Mouse (Mus musculus): ENCODE results near the gene Fdxr. TPM values are rescaled to one million over a fixed set of nuclear protein-coding genes. Genes with fewer than 3 reads are reported as not detected.

Gene Fdxr
- polyA plus RNA-seq, 1 experiment from 2014 or later, result 18.4 TPM

DNA sequence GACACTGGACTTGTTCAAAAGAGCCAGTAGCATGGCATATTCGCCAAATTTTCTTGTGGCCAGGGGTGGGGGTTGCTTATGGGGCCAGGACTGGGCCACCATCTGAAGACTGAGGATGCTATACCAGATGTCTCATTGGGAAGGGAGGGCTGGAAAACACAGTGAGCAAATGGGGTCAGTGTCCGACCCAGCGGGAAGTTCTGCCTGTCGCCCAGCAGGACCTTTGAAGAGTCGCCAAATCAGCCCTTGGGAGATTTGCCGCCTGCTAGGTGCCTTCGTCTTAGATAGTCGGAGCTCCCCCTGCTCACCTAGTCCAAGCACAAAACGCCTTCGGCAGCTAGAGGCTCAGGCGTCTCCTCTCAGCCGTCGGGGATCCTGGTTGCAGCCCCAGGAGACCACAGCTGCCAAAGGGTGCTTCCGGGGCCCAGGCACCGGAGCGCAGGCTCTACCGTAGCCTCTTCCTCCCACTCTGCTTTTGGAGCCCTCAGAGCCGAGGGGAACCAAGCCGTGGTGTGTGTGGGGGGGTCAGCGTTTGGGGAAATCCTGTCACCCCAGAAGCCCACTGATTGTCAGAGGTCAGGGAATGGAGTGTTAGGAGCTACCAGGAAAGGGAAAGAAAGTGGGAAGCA is 11.0 kb downstream of the Fdxr start:
- H3K9me3 ChIP-seq, result no peaks in the 10 kb centered on the region
- H3K4me3 ChIP-seq, result peak overlapping the region; percentile 31; the same call in 1 of the 2 replicates
- WGBS, result 4% methylated on average over 20 of the region's 20 CpGs
- H3K4me2 ChIP-seq (replicated peaks), result peak overlapping the region; percentile 53; the same call in 1 of the 2 replicates
- no peak overlapping the region for H3K27ac ChIP-seq (replicated peaks)
- H3K36me3 ChIP-seq, result peaks cover 13% of the 10 kb centered on the region
- H3K9ac ChIP-seq (replicated peaks), result no peak overlapping the region
- no peak for ATAC-seq (ENCODE audit: low FRiP score, low read depth)
- H3K27me3 ChIP-seq, result peaks cover 88% of the 10 kb centered on the region
- H3K4me1 ChIP-seq, result peaks cover 30% of the 10 kb centered on the region

DNA sequence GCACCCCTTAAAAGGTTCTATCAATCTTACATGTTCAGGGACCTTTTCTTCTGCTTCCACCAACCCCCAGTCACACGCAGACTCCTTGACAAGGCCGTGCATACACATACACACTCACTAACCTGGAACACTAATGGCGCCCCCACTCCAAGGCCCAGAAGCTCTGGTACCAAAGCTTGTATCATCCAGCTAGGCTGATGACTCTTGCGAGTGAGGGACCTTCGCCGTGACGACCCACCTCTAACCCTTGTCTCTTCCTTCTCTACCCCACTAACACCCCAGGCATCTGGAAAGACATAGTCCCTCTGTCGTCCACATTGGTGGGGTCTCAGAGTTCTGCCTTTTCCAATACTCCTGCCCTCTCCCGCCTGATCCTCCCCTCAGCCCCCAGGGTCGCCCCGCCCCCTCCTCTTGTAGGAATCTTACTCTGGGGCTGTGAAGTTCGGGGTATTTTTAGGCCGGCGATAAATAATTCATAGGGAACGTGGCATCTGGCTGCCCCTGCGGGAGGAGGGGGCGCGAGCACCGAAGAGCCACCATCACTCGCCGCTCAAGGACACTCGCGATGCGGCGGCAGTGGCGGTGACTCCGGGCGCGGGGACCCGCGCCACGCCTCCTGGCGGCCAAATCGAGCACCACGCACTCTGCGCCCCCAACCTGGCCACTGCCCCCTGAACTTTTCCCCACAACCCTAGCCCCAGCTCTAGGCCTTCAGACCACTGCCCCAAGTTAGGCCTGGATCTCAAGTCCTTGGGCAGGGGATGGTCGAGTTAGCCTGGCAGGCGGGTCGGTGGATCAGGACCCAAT is 11.8 kb downstream of the Fdxr start:
- H3K27ac ChIP-seq (replicated peaks), result no peak overlapping the region
- no peaks in the 10 kb centered on the region for H3K9me3 ChIP-seq
- H3K4me3 ChIP-seq, result peak overlapping the region; percentile 26
- peak; percentile 64 for ATAC-seq (ENCODE audit: low FRiP score, low read depth)
- peak overlapping the region; percentile 48 for H3K4me2 ChIP-seq (replicated peaks)
- peaks cover 13% of the 10 kb centered on the region for H3K36me3 ChIP-seq
- H3K27me3 ChIP-seq, result peaks cover 97% of the 10 kb centered on the region
- peaks cover 27% of the 10 kb centered on the region for H3K4me1 ChIP-seq
- WGBS, result 7% methylated on average over 36 of the region's 39 CpGs
- H3K9ac ChIP-seq (replicated peaks), result 0 out of 2 replicates have a peak overlapping the region, but pooled peaks have one; percentile 4

DNA sequence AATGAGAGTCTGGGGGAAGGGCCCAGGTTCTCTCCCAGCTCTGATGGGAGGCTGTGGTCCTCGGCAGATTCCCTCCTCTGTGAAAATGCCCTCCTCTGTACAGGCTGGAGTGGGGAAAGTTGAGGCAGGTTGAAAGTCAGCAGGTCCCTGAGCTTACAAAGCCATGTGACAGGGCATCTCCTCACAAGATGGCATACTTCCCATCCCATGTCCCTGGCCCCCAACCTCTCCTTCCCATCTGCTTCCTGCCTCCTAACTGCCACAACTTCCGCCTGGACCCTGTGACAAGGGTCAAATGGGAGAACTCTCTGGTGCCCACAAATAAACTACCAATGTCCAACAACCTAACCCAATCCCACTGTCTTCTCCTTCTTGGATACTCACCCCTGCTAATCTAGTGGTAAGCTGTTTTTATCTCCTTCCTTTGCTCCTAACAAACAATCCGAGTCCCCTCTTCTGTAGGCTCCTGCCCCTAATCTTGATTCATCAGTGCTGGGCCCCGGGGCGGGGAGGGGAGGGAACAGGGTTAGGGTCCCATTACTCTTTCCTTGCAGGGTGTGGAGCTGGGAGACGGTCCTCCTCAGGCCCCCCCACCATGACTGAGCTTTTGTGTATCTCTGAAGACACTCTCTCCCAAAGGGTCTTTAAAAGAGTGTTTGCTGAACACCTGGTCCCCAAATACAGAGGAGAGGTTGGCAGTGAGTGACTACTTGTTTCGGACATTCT is 12.6 kb downstream of the Fdxr start:
- WGBS, result 63% methylated on average over 7 of the region's 7 CpGs
- H3K27ac ChIP-seq (replicated peaks), result no peak overlapping the region
- no peak overlapping the region for H3K4me3 ChIP-seq
- H3K36me3 ChIP-seq, result peaks cover 9% of the 10 kb centered on the region
- no peak overlapping the region for H3K4me2 ChIP-seq (replicated peaks)
- H3K4me1 ChIP-seq, result peaks cover 25% of the 10 kb centered on the region
- H3K27me3 ChIP-seq, result peaks cover 100% of the 10 kb centered on the region
- ATAC-seq (ENCODE audit: low FRiP score, low read depth), result no peak
- H3K9ac ChIP-seq (replicated peaks), result no peak overlapping the region
- no peaks in the 10 kb centered on the region for H3K9me3 ChIP-seq

DNA sequence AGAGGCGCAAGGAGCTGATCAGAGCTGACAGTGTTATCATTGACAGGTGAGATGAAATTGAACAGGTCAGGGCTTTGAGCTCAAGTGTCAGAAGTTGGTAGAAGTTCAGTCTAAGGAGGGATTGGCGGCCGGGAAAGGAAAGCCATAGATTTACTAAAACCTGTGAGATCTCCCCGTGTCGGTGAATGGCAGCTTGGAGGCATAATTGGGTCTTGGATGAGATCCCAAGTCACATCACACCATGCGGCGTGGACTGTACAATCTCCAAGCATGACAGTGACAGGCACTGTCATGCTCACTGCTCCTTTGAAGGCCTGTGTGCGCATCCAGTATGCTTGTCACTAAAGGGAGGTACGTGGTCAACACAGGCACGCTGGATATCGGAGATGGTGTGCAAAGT is 13.9 kb downstream of the Fdxr start:
- ATAC-seq (ENCODE audit: low FRiP score, low read depth), result no peak
- H3K4me2 ChIP-seq (replicated peaks), result no peak overlapping the region
- no peaks in the 10 kb centered on the region for H3K36me3 ChIP-seq
- no peak overlapping the region for H3K4me3 ChIP-seq
- peaks cover 100% of the 10 kb centered on the region for H3K27me3 ChIP-seq
- H3K4me1 ChIP-seq, result peaks cover 29% of the 10 kb centered on the region
- H3K9ac ChIP-seq (replicated peaks), result no peak overlapping the region
- H3K9me3 ChIP-seq, result no peaks in the 10 kb centered on the region
- H3K27ac ChIP-seq (replicated peaks), result no peak overlapping the region
- WGBS, result 86% methylated on average over 11 of the region's 11 CpGs

DNA sequence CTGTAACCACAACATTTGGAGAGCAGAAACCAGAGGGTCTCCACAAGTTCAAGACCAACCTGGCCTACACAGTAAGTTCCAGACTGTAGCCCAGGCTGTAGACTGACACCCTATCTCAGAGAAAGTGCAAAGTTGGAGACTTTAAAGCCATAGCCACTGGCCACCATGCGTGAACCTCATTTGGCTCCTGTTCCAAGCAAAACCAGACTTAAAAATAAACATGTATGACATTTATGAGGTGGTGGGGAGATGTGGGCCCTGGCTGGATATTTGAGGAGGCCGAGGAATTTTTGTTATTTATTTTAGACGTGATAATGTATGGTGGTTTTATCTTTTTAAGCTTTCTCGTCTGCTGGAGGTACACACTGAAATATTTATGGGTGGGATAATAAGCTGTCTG is 17.7 kb downstream of the Fdxr start:
- no peak overlapping the region for H3K9ac ChIP-seq (replicated peaks)
- H3K9me3 ChIP-seq, result no peaks in the 10 kb centered on the region
- no peak for ATAC-seq (ENCODE audit: low FRiP score, low read depth)
- 81% methylated on average over 4 of the region's 4 CpGs for WGBS
- no peaks in the 10 kb centered on the region for H3K36me3 ChIP-seq
- no peak overlapping the region for H3K27ac ChIP-seq (replicated peaks)
- H3K27me3 ChIP-seq, result peaks cover 100% of the 10 kb centered on the region
- no peak overlapping the region for H3K4me3 ChIP-seq
- no peak overlapping the region for H3K4me2 ChIP-seq (replicated peaks)
- peaks cover 5% of the 10 kb centered on the region for H3K4me1 ChIP-seq

DNA sequence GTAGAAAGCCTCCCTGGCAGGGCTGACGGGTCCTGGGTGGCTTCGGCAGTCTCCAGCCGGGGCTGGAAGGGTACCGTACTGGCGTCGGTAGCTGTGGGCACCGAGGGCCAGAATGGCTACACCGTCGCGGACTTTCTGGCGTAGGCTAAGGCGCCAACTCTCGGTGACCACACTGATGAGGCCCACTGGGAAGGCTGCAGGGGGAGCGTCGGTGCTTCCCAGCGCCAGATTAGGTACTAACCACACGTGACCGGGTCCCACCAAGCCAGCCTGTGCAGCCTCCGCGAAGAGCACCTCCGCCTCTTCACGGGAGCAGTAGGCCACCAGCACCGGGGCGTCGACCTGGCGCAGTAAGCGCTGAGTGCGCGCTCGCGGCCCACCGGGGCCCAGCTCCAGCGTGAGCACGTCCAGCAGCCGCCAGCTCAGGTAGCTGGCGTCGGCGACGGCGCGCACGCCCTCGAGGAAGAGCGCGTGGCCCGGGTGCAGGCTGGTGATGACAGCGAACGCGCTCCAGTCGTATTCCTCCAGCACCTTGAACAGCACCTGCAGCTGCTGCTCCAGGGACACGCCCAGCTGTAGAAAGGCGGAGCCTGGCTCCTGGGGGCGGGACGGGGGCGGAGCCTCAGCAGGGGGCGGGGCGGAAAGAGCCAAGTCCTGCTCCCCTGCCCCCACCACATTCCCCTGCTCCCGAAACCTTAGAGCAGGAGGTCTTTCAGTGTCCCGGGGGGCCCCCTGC is 18.9 kb downstream of the Fdxr start:
- Histone ChIP-seq H3K27me3 (peaks cover 100% of the 10 kb centered on the region), H3K4me1 (peaks cover 5% of the 10 kb centered on the region), H3K36me3 (no peaks in the 10 kb centered on the region), H3K9ac (replicated peaks) (no peak overlapping the region), H3K4me2 (replicated peaks) (peak overlapping the region; percentile 35), H3K27ac (replicated peaks) (no peak overlapping the region), H3K9me3 (no peaks in the 10 kb centered on the region), H3K4me3 (peak overlapping the region; percentile 23)
- ATAC-seq (ENCODE audit: low FRiP score, low read depth), result no peak
- 15% methylated on average over 59 of the region's 59 CpGs for WGBS

DNA sequence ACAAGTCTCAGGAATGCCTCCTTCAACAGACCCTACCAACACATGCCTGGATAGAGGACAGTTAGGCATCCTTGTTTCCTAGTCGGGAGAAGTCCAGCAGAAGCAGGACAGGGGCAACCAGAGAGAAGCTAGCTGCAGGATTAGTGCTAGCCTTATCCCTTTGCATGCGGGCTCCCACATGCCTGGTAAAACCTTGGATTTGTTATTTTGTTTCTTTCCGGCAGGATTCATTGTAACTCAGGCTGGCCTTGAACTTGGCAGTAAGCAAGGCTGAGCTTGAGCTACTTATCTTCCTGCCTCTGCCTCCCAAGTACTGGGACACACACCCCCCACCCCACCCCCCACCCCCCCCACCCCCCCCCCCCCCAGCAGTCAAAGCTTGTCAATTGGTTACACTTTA is 25.6 kb downstream of the Fdxr start:
- no peak for ATAC-seq (ENCODE audit: low FRiP score, low read depth)
- H3K27ac ChIP-seq (replicated peaks), result no peak overlapping the region
- H3K9ac ChIP-seq (replicated peaks), result no peak overlapping the region
- H3K9me3 ChIP-seq, result no peaks in the 10 kb centered on the region
- H3K4me1 ChIP-seq, result peaks cover 32% of the 10 kb centered on the region
- H3K4me2 ChIP-seq (replicated peaks), result 0 out of 2 replicates have a peak overlapping the region, but pooled peaks have one; percentile 92
- peaks cover 100% of the 10 kb centered on the region for H3K27me3 ChIP-seq
- 52% methylated on average over 3 of the region's 3 CpGs for WGBS
- H3K36me3 ChIP-seq, result no peaks in the 10 kb centered on the region
- no peak overlapping the region for H3K4me3 ChIP-seq

DNA sequence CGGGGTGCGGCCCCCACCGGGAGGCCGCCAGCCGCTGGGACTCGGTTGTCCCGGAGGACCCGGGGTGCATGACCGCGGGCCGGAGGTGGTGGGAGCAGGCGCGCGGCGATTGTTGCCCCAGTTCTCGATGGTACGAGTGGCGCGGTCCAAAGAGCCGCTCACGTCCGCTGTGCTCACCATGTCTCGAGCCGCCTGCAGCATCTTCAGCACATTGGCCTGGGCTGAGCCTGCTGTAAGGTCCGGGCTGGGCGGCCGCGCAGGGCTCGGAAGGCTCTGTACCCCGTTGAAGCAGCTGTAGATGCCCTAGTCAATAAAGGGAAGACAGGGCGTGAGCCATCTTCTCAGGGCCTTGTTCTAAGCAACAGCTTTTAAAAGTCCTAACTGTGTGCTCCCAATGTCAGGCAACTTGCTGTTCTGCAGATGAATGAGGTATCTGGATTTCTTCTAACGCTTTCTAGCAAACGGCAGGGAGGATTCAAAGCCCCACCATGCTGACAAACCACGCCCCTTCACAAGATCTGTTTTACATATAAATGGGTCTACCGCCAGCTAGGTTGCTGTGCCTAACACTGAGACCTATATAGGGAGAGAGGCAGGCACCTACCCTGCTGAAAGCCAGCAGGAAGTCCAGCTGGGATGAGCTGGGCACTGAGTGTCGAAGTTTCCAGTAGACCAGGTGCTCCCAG is 26.3 kb downstream of the Fdxr start:
- no peak for ATAC-seq (ENCODE audit: low FRiP score, low read depth)
- Histone ChIP-seq H3K9me3 (no peaks in the 10 kb centered on the region), H3K4me3 (peak overlapping the region; percentile 52), H3K27ac (replicated peaks) (no peak overlapping the region), H3K9ac (replicated peaks) (peak overlapping the region; percentile 56), H3K4me2 (replicated peaks) (peak overlapping the region; percentile 92), H3K36me3 (0 out of 2 replicates have a peak, but pooled peaks cover under 1% of the 10 kb centered on the region), H3K27me3 (peaks cover 99% of the 10 kb centered on the region), H3K4me1 (peaks cover 36% of the 10 kb centered on the region)
- under 1% methylated on average over 36 of the region's 36 CpGs for WGBS

DNA sequence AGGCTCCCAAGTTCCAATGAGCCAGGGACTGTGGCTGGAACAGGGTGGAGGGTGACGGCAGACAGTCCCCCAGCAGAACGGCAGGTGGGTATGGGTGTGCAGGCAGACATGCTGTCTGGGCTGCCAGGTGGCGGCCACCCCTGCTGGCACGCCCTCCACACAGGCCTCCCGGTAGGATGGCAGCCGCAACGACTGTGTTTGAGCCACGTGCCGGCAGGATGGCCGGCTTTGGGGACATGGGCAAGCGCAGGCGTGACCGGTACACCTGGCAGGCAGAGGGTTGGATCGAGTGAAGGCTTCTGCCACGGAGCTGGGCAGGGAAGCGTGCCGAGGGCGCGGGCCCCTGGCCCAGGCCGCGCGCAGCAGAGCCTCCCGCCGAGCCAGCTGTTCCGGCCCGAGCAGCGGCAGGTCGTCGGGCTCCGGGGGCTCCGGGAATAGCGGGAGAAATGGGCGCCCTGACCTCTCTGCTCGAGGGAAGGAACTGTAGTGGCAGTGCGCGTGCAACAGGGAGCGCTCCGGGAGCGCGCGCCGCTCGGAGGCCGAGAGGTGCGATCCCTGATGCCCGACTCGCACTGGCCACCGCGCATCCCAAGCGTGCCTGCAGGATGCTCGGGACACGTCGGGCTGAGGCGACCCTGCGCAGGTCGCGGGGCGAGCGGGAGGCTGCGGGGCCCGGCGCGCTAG is 27.0 kb downstream of the Fdxr start:
- peaks cover 4% of the 10 kb centered on the region; the same call in 1 of the 2 replicates for H3K36me3 ChIP-seq
- no peak overlapping the region for H3K27ac ChIP-seq (replicated peaks)
- WGBS, result 2% methylated on average over 62 of the region's 63 CpGs
- no peaks in the 10 kb centered on the region for H3K9me3 ChIP-seq
- peak overlapping the region; percentile 56 for H3K9ac ChIP-seq (replicated peaks)
- H3K27me3 ChIP-seq, result peaks cover 96% of the 10 kb centered on the region
- peaks cover 39% of the 10 kb centered on the region for H3K4me1 ChIP-seq
- ATAC-seq (ENCODE audit: low FRiP score, low read depth), result peak; percentile 38; the same call in 1 of the 2 replicates
- peak overlapping the region; percentile 52 for H3K4me3 ChIP-seq
- H3K4me2 ChIP-seq (replicated peaks), result peak overlapping the region; percentile 92

DNA sequence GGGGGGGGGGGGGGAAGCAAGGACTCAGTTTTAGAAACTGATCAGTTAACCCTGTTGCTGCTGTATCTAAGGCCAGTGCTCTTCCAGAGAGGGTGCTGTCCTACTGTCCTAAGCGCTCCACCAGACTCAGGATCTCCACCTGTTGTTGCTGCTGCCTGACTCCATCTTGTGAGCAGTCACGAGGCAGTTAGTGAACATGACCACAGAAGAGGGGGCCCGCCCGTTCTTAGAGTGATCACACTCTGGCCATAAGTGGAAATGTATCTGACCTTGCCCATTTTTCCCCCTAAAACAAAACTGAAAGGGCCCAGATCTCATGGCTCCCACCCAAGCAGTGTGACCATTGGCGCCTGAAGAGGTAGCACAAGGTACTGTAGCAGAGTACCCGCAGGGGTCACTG is 28.9 kb downstream of the Fdxr start:
- Histone ChIP-seq H3K4me1 (peaks cover 39% of the 10 kb centered on the region), H3K9ac (replicated peaks) (no peak overlapping the region), H3K4me2 (replicated peaks) (no peak overlapping the region), H3K4me3 (no peak overlapping the region), H3K9me3 (no peaks in the 10 kb centered on the region), H3K36me3 (peaks cover 14% of the 10 kb centered on the region), H3K27me3 (peaks cover 77% of the 10 kb centered on the region), H3K27ac (replicated peaks) (no peak overlapping the region)
- no peak for ATAC-seq (ENCODE audit: low FRiP score, low read depth)
- 80% methylated on average over 6 of the region's 6 CpGs for WGBS

All from midbrain, embryonic 12.5 days (tissue).